Mouse (Mus musculus) mouse embryonic stem cell (cell line): ENCODE results near the gene Tet3.

Source experiments
- in situ Hi-C, 2 experiments: fragments of 300-500 bp; cut with MboI; formaldehyde crosslinking; loops; 1 replicate in 1 of 2; 3 replicates in 1 of 2; pipeline ENCODE4 v1.14.3; 2019 to 2020; ENCODE audit warnings: low sequenced_read_pairs in 2 of 2, low pct_unique_long_range_greater_than_20kb in 1 of 2, mixed read lengths in 1 of 2; ENCODE audit not compliant: unreplicated experiment in 1 of 2

Tet3 gene

GRCm38 (mm10) chr6:83424053-83424404 lies 34.9 kb downstream of the Tet3 start:
- in situ Hi-C loops, result no loop called here

- in situ Hi-C loops, result no loop called here
Measured at GRCm38 (mm10) chr6:83423400-83424052, 35.4 kb downstream of the Tet3 start.

- in situ Hi-C loops, result no loop called here
Measured at GRCm38 (mm10) chr6:83421866-83422649, 36.8 kb downstream of the Tet3 start.

GRCm38 (mm10) chr6:83419516-83419915 lies 39.4 kb downstream of the Tet3 start:
- in situ Hi-C loops, result no loop called here

GRCm38 (mm10) chr6:83417531-83417930 lies 41.4 kb downstream of the Tet3 start:
- in situ Hi-C loops, result no loop called here

GRCm38 (mm10) chr6:83417104-83417502 lies 41.8 kb downstream of the Tet3 start:
- in situ Hi-C loops, result no loop called here

- in situ Hi-C loops, result no loop called here
Measured at GRCm38 (mm10) chr6:83416261-83417103, 42.4 kb downstream of the Tet3 start.

- in situ Hi-C loops, result no loop called here
Measured at GRCm38 (mm10) chr6:83415356-83415940, 43.4 kb downstream of the Tet3 start.

- in situ Hi-C loops, result no loop called here
Measured at GRCm38 (mm10) chr6:83414601-83415355, 44.1 kb downstream of the Tet3 start.

GRCm38 (mm10) chr6:83413686-83414085 lies 45.2 kb downstream of the Tet3 start:
- in situ Hi-C loops, result no loop called here

- in situ Hi-C loops, result no loop called here
Measured at GRCm38 (mm10) chr6:83412854-83413401, 46.0 kb downstream of the Tet3 start.

- in situ Hi-C loops, result no loop called here
Measured at GRCm38 (mm10) chr6:83412362-83412853, 46.5 kb downstream of the Tet3 start.

GRCm38 (mm10) chr6:83411635-83412361 lies 47.1 kb downstream of the Tet3 start:
- in situ Hi-C loops, result no loop called here

- in situ Hi-C loops, result no loop called here
Measured at GRCm38 (mm10) chr6:83410046-83410706, 48.7 kb downstream of the Tet3 start.

GRCm38 (mm10) chr6:83408510-83408909 lies 50.4 kb downstream of the Tet3 start:
- in situ Hi-C loops, result no loop called here

GRCm38 (mm10) chr6:83405511-83406064 lies 53.3 kb downstream of the Tet3 start:
- in situ Hi-C loops, result no loop called here
